Mouse (Mus musculus) forebrain, embryonic 10.5 days (tissue): ENCODE results near the gene F2. TPM values are rescaled to one million over a fixed set of nuclear protein-coding genes. Genes with fewer than 3 reads are reported as not detected.
"Not testable (repeated sequence)": the region's sequence is repeated elsewhere in the genome, so short reads cannot be mapped to it uniquely, and the experiment has no call there.

Source experiments
- DNase-seq: peaks from one replicate; pipeline ENCODE4 v3.0.0-alpha.2; 2017; ENCODE audit warnings: low spot score; ENCODE audit errors: extremely low spot score
- H3K27ac ChIP-seq: fragments of 300-500 bp; sonication (generic); 2 replicates; pipeline ENCODE4 v1.5.1; 2016; ENCODE audit warnings: mild to moderate bottlenecking
- H3K27me3 ChIP-seq: fragments of 300-500 bp; sonication (generic); 2 replicates; pipeline ENCODE4 v1.6.1; 2016; ENCODE audit warnings: mild to moderate bottlenecking; ENCODE audit not compliant: poor library complexity, severe bottlenecking
- H3K36me3 ChIP-seq: fragments of 300-500 bp; sonication (generic); replicated peaks from 2 replicates; pipeline ENCODE4 v1.6.1; 2016; ENCODE audit warnings: mild to moderate bottlenecking, moderate library complexity
- H3K4me1 ChIP-seq: fragments of 300-500 bp; sonication (generic); 2 replicates; pipeline ENCODE4 v1.6.1; 2016
- H3K4me3 ChIP-seq: fragments of 300-500 bp; sonication (generic); 2 replicates; pipeline ENCODE4 v1.5.1; 2016; ENCODE audit warnings: mild to moderate bottlenecking, moderate library complexity
- H3K9me3 ChIP-seq: fragments of 300-500 bp; sonication (generic); 2 replicates; pipeline ENCODE4 v1.6.1; 2016; ENCODE audit warnings: mild to moderate bottlenecking, moderate library complexity
- WGBS: fragments of 180-500 bp; shearing (Covaris S2); methylation state at CpG from one replicate; pipeline ENCODE4 v1.1.7; 2016; 5-methylcytosine and 5-hydroxymethylcytosine counted together
- polyA plus RNA-seq: library from polyadenylated mRNA; unstranded; fragments of >200 nt; fragmentation: Nextera tagmentation; extraction: Ambion mirVana; gene quantifications from 2 replicates; pipeline ENCODE4 v1.2.1, GENCODE M21; 2016

The F2 gene
- polyA plus RNA-seq, 1 experiment from 2014 or later = not detected

GRCm38 (mm10) chr2:91622356-91622755 lies 13.9 kb downstream of the F2 start:
- H3K27me3 ChIP-seq = no peaks in the 10 kb centered on the region
- H3K27ac ChIP-seq = no peak overlapping the region
- peaks cover 75% of the 10 kb centered on the region for H3K36me3 ChIP-seq
- no peaks in the 10 kb centered on the region for H3K4me1 ChIP-seq
- DNase-seq = no peak
- WGBS = 90% methylated on average over 5 of the region's 5 CpGs
- H3K9me3 ChIP-seq = no peaks in the 10 kb centered on the region
- H3K4me3 ChIP-seq = no peak overlapping the region

GRCm38 (mm10) chr2:91609370-91609769 lies 26.8 kb downstream of the F2 start:
- peaks cover 91% of the 10 kb centered on the region for H3K36me3 ChIP-seq

GRCm38 (mm10) chr2:91602389-91602788 lies 33.8 kb downstream of the F2 start:
- WGBS = 94% methylated on average over 4 of the region's 4 CpGs
- Histone ChIP-seq H3K27ac (no peak overlapping the region), H3K9me3 (no peaks in the 10 kb centered on the region), H3K27me3 (no peaks in the 10 kb centered on the region), H3K4me1 (no peaks in the 10 kb centered on the region), H3K4me3 (no peak overlapping the region), H3K36me3 (peaks cover 96% of the 10 kb centered on the region)
- no peak for DNase-seq

More at GRCm38 (mm10) chr2:91609370-91609769, 26.8 kb downstream of the F2 start:
- H3K9me3 ChIP-seq, H3K27me3 ChIP-seq, H3K4me3 ChIP-seq, DNase-seq, H3K4me1 ChIP-seq, H3K27ac ChIP-seq: not testable (repeated sequence)

- H3K4me3 ChIP-seq = no peak overlapping the region
- no peak overlapping the region for H3K27ac ChIP-seq
- no peak for DNase-seq
- H3K27me3 ChIP-seq = no peaks in the 10 kb centered on the region
- H3K4me1 ChIP-seq = no peaks in the 10 kb centered on the region
- H3K9me3 ChIP-seq = no peaks in the 10 kb centered on the region
- 95% methylated on average over 4 of the region's 4 CpGs for WGBS
- peaks cover 98% of the 10 kb centered on the region for H3K36me3 ChIP-seq
Measured at GRCm38 (mm10) chr2:91600475-91600874, 35.7 kb downstream of the F2 start.

- no peak for DNase-seq
- no peaks in the 10 kb centered on the region for H3K27me3 ChIP-seq
- H3K27ac ChIP-seq = no peak overlapping the region
- no peaks in the 10 kb centered on the region for H3K4me1 ChIP-seq
- H3K4me3 ChIP-seq = no peak overlapping the region
- no peaks in the 10 kb centered on the region for H3K9me3 ChIP-seq
- H3K36me3 ChIP-seq = peaks cover 99% of the 10 kb centered on the region
- WGBS = 89% methylated on average over 1 of the region's 1 CpGs
Measured at GRCm38 (mm10) chr2:91586242-91586641, 50.0 kb downstream of the F2 start.

GRCm38 (mm10) chr2:91580894-91581293 lies 55.3 kb downstream of the F2 start:
- Histone ChIP-seq H3K9me3 (no peaks in the 10 kb centered on the region), H3K4me3 (no peak overlapping the region), H3K27me3 (no peaks in the 10 kb centered on the region), H3K4me1 (no peaks in the 10 kb centered on the region), H3K27ac (no peak overlapping the region), H3K36me3 (peaks cover 99% of the 10 kb centered on the region)
- 100% methylated on average over 1 of the region's 1 CpGs for WGBS
- DNase-seq = no peak

Other genes with a start within 250 kb of the F2 start
- 95.7 and 100 TPM in 2 replicates for gene 1110051M20Rik, start 191.7 kb downstream of the F2 start, polyA plus RNA-seq
- gene Lrp4, start 178.9 kb downstream of the F2 start, polyA plus RNA-seq = 10.6 and 11.3 TPM in 2 replicates
- 150 and 154 TPM in 2 replicates for gene Ckap5, start 109.7 kb downstream of the F2 start, polyA plus RNA-seq
- gene Zfp408, start 13.4 kb upstream of the F2 start, polyA plus RNA-seq = 10.1 and 11.6 TPM in 2 replicates
- gene Arhgap1, start 13.4 kb upstream of the F2 start, polyA plus RNA-seq = 67.4 and 70.0 TPM in 2 replicates
- gene Atg13, start 74.2 kb upstream of the F2 start, polyA plus RNA-seq = 20.6 and 21.6 TPM in 2 replicates
- 22.9 and 23.2 TPM in 2 replicates for gene Harbi1, start 74.4 kb upstream of the F2 start, polyA plus RNA-seq
- 21.5 and 23.2 TPM in 2 replicates for gene Ambra1, start 93.7 kb upstream of the F2 start, polyA plus RNA-seq